In the genomic region with DNA sequence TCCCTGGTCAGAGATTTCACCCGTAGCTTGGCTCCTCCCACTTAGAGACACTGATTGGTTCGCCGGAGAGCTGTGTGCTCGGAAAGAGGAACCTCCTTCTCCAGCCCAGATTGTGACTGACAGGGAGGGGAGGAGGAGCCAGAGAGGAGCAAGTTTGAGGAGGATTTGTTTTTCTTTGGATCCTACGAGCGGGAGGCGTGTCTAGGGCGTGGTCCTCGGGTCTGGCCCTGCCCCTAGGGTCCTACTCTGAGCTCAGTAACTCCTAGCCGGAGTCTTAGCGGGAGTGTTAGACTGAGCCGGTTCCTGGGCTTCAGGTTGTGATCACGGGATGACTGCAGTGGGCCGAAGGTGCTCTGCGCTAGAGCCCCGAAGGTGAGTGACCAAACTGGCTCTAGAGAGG, we compare ENCODE assay signal across 8 mouse cellular contexts. TPM values are rescaled to one million over a fixed set of nuclear protein-coding genes. Genes with fewer than 3 reads are reported as not detected.
DNase-seq lines count a peak whose midpoint lies in the region; ATAC-seq and TF ChIP-seq lines count a peak whose summit lies in the region.

No protein-coding gene starts in this region.

- H3K27me3 ChIP-seq in heart, embryonic 12.5 days (replicated peaks): no peaks in the 10 kb centered on the region
- no peaks in the 10 kb centered on the region for H3K27me3 ChIP-seq in liver, embryonic 12.5 days (replicated peaks)
- no peaks in the 10 kb centered on the region for H3K27me3 ChIP-seq in stomach, embryonic 15.5 days (replicated peaks)

- no peaks in the 10 kb centered on the region for H3K9me3 ChIP-seq in heart, embryonic 12.5 days (replicated peaks)
- no peaks in the 10 kb centered on the region for H3K9me3 ChIP-seq in liver, embryonic 12.5 days (replicated peaks)
- H3K9me3 ChIP-seq in stomach, embryonic 15.5 days: no peaks in the 10 kb centered on the region

- H3K4me3 ChIP-seq in heart, embryonic 12.5 days: peak overlapping the region; percentile 49
- H3K4me3 ChIP-seq in liver, embryonic 12.5 days: peak overlapping the region; percentile 33
- peak overlapping the region; percentile 44 for H3K4me3 ChIP-seq in stomach, embryonic 15.5 days (replicated peaks)

- no peak for TF ChIP-seq CTCF in brain, embryonic 14.5 days (IDR thresholded peaks at IDR 0.05; ENCODE audit: borderline replicate concordance, extremely low read depth, insufficient read depth, insufficient read length)

- H3K4me2 ChIP-seq in heart, embryonic 12.5 days: peak overlapping the region; percentile 68
- peak overlapping the region; percentile 57 for H3K4me2 ChIP-seq in liver, embryonic 12.5 days
- peak overlapping the region; percentile 68 for H3K4me2 ChIP-seq in stomach, embryonic 15.5 days

- ATAC-seq in erythroid progenitor cell, adult 5-6 weeks (replicated peaks; ENCODE audit: low FRiP score, poor library complexity, severe bottlenecking): 0 out of 2 replicates have a peak, but pooled peaks have one; percentile 37
- peak; percentile 91 for ATAC-seq in heart, embryonic 12.5 days (ENCODE audit: insufficient number of reproducible peaks, low FRiP score)
- ATAC-seq in liver, embryonic 12.5 days: peak; percentile 86
- ATAC-seq in stomach, embryonic 15.5 days (ENCODE audit: insufficient read depth, low FRiP score, low read depth): peak; percentile 97

- no peaks in the 10 kb centered on the region; the same call in 1 of the 2 replicates for H3K36me3 ChIP-seq in heart, embryonic 12.5 days
- peaks cover 10% of the 10 kb centered on the region; the same call in 1 of the 2 replicates for H3K36me3 ChIP-seq in liver, embryonic 12.5 days
- H3K36me3 ChIP-seq in stomach, embryonic 15.5 days: no peaks in the 10 kb centered on the region

- TF ChIP-seq POLR2A in brain, embryonic 14.5 days (IDR thresholded peaks at IDR 0.05; ENCODE audit: borderline replicate concordance, extremely low read depth, insufficient read depth, insufficient read length, poor library complexity, severe bottlenecking): no peak

- H3K4me1 ChIP-seq in heart, embryonic 12.5 days (replicated peaks): peaks cover 36% of the 10 kb centered on the region
- peaks cover 23% of the 10 kb centered on the region for H3K4me1 ChIP-seq in liver, embryonic 12.5 days
- peaks cover 33% of the 10 kb centered on the region for H3K4me1 ChIP-seq in stomach, embryonic 15.5 days

- H3K27ac ChIP-seq in heart, embryonic 12.5 days (ENCODE audit: poor library complexity, severe bottlenecking): no peak overlapping the region
- H3K27ac ChIP-seq in liver, embryonic 12.5 days: no peak overlapping the region
- peak overlapping the region; percentile 63 for H3K27ac ChIP-seq in stomach, embryonic 15.5 days

- peak; percentile 86 to 89 for DNase-seq in B cell, adult 2 months
- peak; percentile 98 for DNase-seq in brain, embryonic 14.5 days (ENCODE audit: low read depth)
- peak; percentile 97 for DNase-seq in kidney, postnatal 10 days
- DNase-seq in natural killer cell, adult 2 months (ENCODE audit: low spot score in 2 of 2): peak; percentile 45 to 80

- under 1% methylated on average over 16 of the region's 16 CpGs for WGBS in heart, embryonic 12.5 days
- 5% methylated on average over 16 of the region's 16 CpGs for WGBS in liver, embryonic 12.5 days (ENCODE audit: insufficient replicate concordance)
- WGBS in stomach, embryonic 15.5 days: 1% methylated on average over 16 of the region's 16 CpGs

- H3K9ac ChIP-seq in heart, embryonic 12.5 days: peak overlapping the region; percentile 63
- H3K9ac ChIP-seq in liver, embryonic 12.5 days: peak overlapping the region; percentile 49; the same call in 1 of the 2 replicates
- no peak overlapping the region for H3K9ac ChIP-seq in stomach, embryonic 15.5 days

RNA-seq across cellular contexts. Expression of a gene that starts 6.6 kb away (rescaled TPM):
- polyA plus RNA-seq in brain, embryonic 14.5 days (2012; rRNA removed): 47.8 and 60.6 TPM in 2 replicates
- 8.6 and 10.5 TPM in 2 replicates for total RNA-seq in erythroid progenitor cell, adult 5-6 weeks (2015; ENCODE audit: low replicate concordance)
- 1.5 and 3.3 TPM in 2 replicates for total RNA-seq in erythroid progenitor cell, adult 5-6 weeks (2017; ENCODE audit: low replicate concordance)
- 35.4 and 36.0 TPM in 2 replicates for polyA plus RNA-seq in heart, embryonic 12.5 days (2016; fragmentation: Nextera tagmentation; extraction: Ambion mirVana)
- polyA plus RNA-seq in liver, embryonic 12.5 days (2016; fragmentation: Nextera tagmentation; extraction: Ambion mirVana): 9.7 and 10.1 TPM in 2 replicates
- 26.2 and 28.6 TPM in 2 replicates for polyA plus RNA-seq in stomach, embryonic 15.5 days (2015; fragmentation: Nextera tagmentation; extraction: Ambion mirVana)

RNA-seq across cellular contexts. Expression of a gene that starts 13.4 kb away (rescaled TPM):
- 4.4 and 4.8 TPM in 2 replicates for polyA plus RNA-seq in brain, embryonic 14.5 days (2012; rRNA removed)
- not detected in 2 replicates for total RNA-seq in erythroid progenitor cell, adult 5-6 weeks (2015; ENCODE audit: low replicate concordance)
- total RNA-seq in erythroid progenitor cell, adult 5-6 weeks (2017; ENCODE audit: low replicate concordance): not detected in 2 replicates
- polyA plus RNA-seq in heart, embryonic 12.5 days (2016; fragmentation: Nextera tagmentation; extraction: Ambion mirVana): not detected in 2 replicates
- polyA plus RNA-seq in liver, embryonic 12.5 days (2016; fragmentation: Nextera tagmentation; extraction: Ambion mirVana): not detected in 2 replicates
- polyA plus RNA-seq in stomach, embryonic 15.5 days (2015; fragmentation: Nextera tagmentation; extraction: Ambion mirVana): 0.27 and 0.45 TPM in 2 replicates

RNA-seq across cellular contexts. Expression of a gene that starts 14.6 kb away (rescaled TPM):
- polyA plus RNA-seq in brain, embryonic 14.5 days (2012; rRNA removed): 197 and 278 TPM in 2 replicates
- 17.2 and 33.9 TPM in 2 replicates for total RNA-seq in erythroid progenitor cell, adult 5-6 weeks (2015; ENCODE audit: low replicate concordance)
- total RNA-seq in erythroid progenitor cell, adult 5-6 weeks (2017; ENCODE audit: low replicate concordance): 26.2 and 29.3 TPM in 2 replicates
- polyA plus RNA-seq in heart, embryonic 12.5 days (2016; fragmentation: Nextera tagmentation; extraction: Ambion mirVana): 67.5 and 73.3 TPM in 2 replicates
- polyA plus RNA-seq in liver, embryonic 12.5 days (2016; fragmentation: Nextera tagmentation; extraction: Ambion mirVana): 85.3 and 86.1 TPM in 2 replicates
- 89.8 and 91.4 TPM in 2 replicates for polyA plus RNA-seq in stomach, embryonic 15.5 days (2015; fragmentation: Nextera tagmentation; extraction: Ambion mirVana)

RNA-seq across cellular contexts. Expression of a gene that starts 23.5 kb away (rescaled TPM):
- polyA plus RNA-seq in brain, embryonic 14.5 days (2012; rRNA removed): 33.7 and 45.7 TPM in 2 replicates
- not detected in 2 replicates for total RNA-seq in erythroid progenitor cell, adult 5-6 weeks (2015; ENCODE audit: low replicate concordance)
- total RNA-seq in erythroid progenitor cell, adult 5-6 weeks (2017; ENCODE audit: low replicate concordance): 1.5 and 3.7 TPM in 2 replicates
- 18.7 and 20.3 TPM in 2 replicates for polyA plus RNA-seq in heart, embryonic 12.5 days (2016; fragmentation: Nextera tagmentation; extraction: Ambion mirVana)
- polyA plus RNA-seq in liver, embryonic 12.5 days (2016; fragmentation: Nextera tagmentation; extraction: Ambion mirVana): 32.8 and 35.8 TPM in 2 replicates
- polyA plus RNA-seq in stomach, embryonic 15.5 days (2015; fragmentation: Nextera tagmentation; extraction: Ambion mirVana): 33.8 and 34.1 TPM in 2 replicates

RNA-seq across cellular contexts. Expression of a gene that starts 29.6 kb away (rescaled TPM):
- polyA plus RNA-seq in brain, embryonic 14.5 days (2012; rRNA removed): 60.6 and 96.6 TPM in 2 replicates
- 2.9 and 4.2 TPM in 2 replicates for total RNA-seq in erythroid progenitor cell, adult 5-6 weeks (2015; ENCODE audit: low replicate concordance)
- 0.91 and 4.5 TPM in 2 replicates for total RNA-seq in erythroid progenitor cell, adult 5-6 weeks (2017; ENCODE audit: low replicate concordance)
- 38.5 and 39.3 TPM in 2 replicates for polyA plus RNA-seq in heart, embryonic 12.5 days (2016; fragmentation: Nextera tagmentation; extraction: Ambion mirVana)
- polyA plus RNA-seq in liver, embryonic 12.5 days (2016; fragmentation: Nextera tagmentation; extraction: Ambion mirVana): 35.9 and 36.6 TPM in 2 replicates
- polyA plus RNA-seq in stomach, embryonic 15.5 days (2015; fragmentation: Nextera tagmentation; extraction: Ambion mirVana): 63.8 and 68.5 TPM in 2 replicates

Comparison
In these comparisons a context has a peak if more than half of its experiments do, and no peak if none do; other contexts are left out.
1. ATAC-seq: peak in every context shown above with its lines; median percentile 97 in stomach, embryonic 15.5 days; 91 in heart, embryonic 12.5 days; 86 in liver, embryonic 12.5 days; 37 in erythroid progenitor cell, adult 5-6 weeks.